ENCODE assay signal across 12 mouse cellular contexts in genomic region chr9:41809291-41809690, GRCm38 (mm10).
A peak's percentile ranks its signal among the peaks of the same experiment; 100 is the strongest.
DNase-seq lines count a peak whose midpoint lies in the region; ATAC-seq and TF ChIP-seq lines count a peak whose summit lies in the region.
"Had no signal": no experiment of that assay in that cellular context is flagged by ENCODE, and none has a peak within 500 bp of the region (broad histone marks: within the 10 kb centered on the region; RNA-seq: fewer than 3 reads in every experiment).

No protein-coding gene starts in this region.

- H3K36me3 ChIP-seq in hindbrain, embryonic 10.5 days: no peaks in the 10 kb centered on the region
- H3K36me3 ChIP-seq in hindbrain, postnatal 0 days (ENCODE audit: insufficient read depth, low read length): no peaks in the 10 kb centered on the region
- H3K36me3 ChIP-seq: neural tube, embryonic 13.5 days had no signal

- H3K4me3 ChIP-seq in hindbrain, embryonic 10.5 days: no peak overlapping the region
- no peak overlapping the region for H3K4me3 ChIP-seq in hindbrain, postnatal 0 days (ENCODE audit: low read length)
- H3K4me3 ChIP-seq: midbrain, embryonic 10.5 days; neural tube, embryonic 13.5 days had no signal

- peaks cover 19% of the 10 kb centered on the region for H3K27me3 ChIP-seq in hindbrain, embryonic 10.5 days (ENCODE audit: insufficient read depth, poor library complexity, severe bottlenecking)
- no peaks in the 10 kb centered on the region for H3K27me3 ChIP-seq in hindbrain, postnatal 0 days (ENCODE audit: insufficient read depth, low read length)
- H3K27me3 ChIP-seq: neural tube, embryonic 13.5 days had no signal

- H3K9ac ChIP-seq in hindbrain, postnatal 0 days (replicated peaks; ENCODE audit: low read length): no peak overlapping the region
- H3K9ac ChIP-seq: neural tube, embryonic 13.5 days had no signal

- no peak for TF ChIP-seq CTCF in hindbrain, postnatal 0 days (IDR thresholded peaks at IDR 0.05; ENCODE audit: low read depth)

- peak overlapping the region; percentile 3; the same call in 1 of the 2 replicates for H3K27ac ChIP-seq in hindbrain, embryonic 10.5 days
- H3K27ac ChIP-seq in hindbrain, postnatal 0 days: no peak overlapping the region
- H3K27ac ChIP-seq: midbrain, embryonic 10.5 days; neural tube, embryonic 13.5 days had no signal

- H3K4me2 ChIP-seq in hindbrain, postnatal 0 days (ENCODE audit: low read depth, low read length): no peak overlapping the region
- H3K4me2 ChIP-seq: neural tube, embryonic 13.5 days had no signal

- no peak for DNase-seq in hindbrain, embryonic 10.5 days (ENCODE audit: low spot score)
- DNase-seq in hindbrain, postnatal 0 days (ENCODE audit: low spot score): no peak
- peak; percentile 74 for DNase-seq in 3134 (ENCODE audit: extremely low read depth, insufficient read length, low spot score)
- DNase-seq in R1 (ENCODE audit: low read depth, low spot score): peak; percentile 26
- peak; percentile 45 for DNase-seq in gastrocnemius, postnatal 25 days
- no peak for DNase-seq in neural tube, embryonic 10.5 days (ENCODE audit: extremely low spot score, low spot score)
- no peak for DNase-seq in B cell, adult 2 months
- no peak for DNase-seq in layer of hippocampus, adult 8-10 months (ENCODE audit: low spot score in 2 of 2)
- DNase-seq: thymus, postnatal 25 days had no signal

- H3K4me1 ChIP-seq in hindbrain, embryonic 10.5 days (replicated peaks): peaks cover 33% of the 10 kb centered on the region
- H3K4me1 ChIP-seq in hindbrain, postnatal 0 days (ENCODE audit: insufficient read depth, low read length): peaks cover 8% of the 10 kb centered on the region; the same call in 1 of the 2 replicates

- WGBS in hindbrain, embryonic 10.5 days: 80% methylated on average over 4 of the region's 4 CpGs
- 83% methylated on average over 4 of the region's 4 CpGs for WGBS in hindbrain, postnatal 0 days

- no peaks in the 10 kb centered on the region for H3K9me3 ChIP-seq in hindbrain, embryonic 10.5 days
- H3K9me3 ChIP-seq in hindbrain, postnatal 0 days (ENCODE audit: low read length): no peaks in the 10 kb centered on the region
- H3K9me3 ChIP-seq: neural tube, embryonic 13.5 days had no signal

- ATAC-seq in hindbrain, postnatal 0 days: no peak
- ATAC-seq: intestine, postnatal 0 days had no signal

Comparison
In these comparisons a context has a peak if more than half of its experiments do, and no peak if none do; other contexts are left out.
1. DNase-seq: peak in 3134 (single experiment), R1 (single experiment) and gastrocnemius, postnatal 25 days (single experiment); none in hindbrain, embryonic 10.5 days (single experiment), hindbrain, postnatal 0 days (single experiment), neural tube, embryonic 10.5 days (single experiment), B cell, adult 2 months (0 of 2) and layer of hippocampus, adult 8-10 months (0 of 2).